ENCODE assay signal across 13 mouse cellular contexts in genomic region chrX:73663143-73663542, GRCm38 (mm10). TPM values are rescaled to one million over a fixed set of nuclear protein-coding genes. Genes with fewer than 3 reads are reported as not detected.
DNase-seq lines count a peak whose midpoint lies in the region; ATAC-seq and TF ChIP-seq lines count a peak whose summit lies in the region.
"Had no signal": no experiment of that assay in that cellular context is flagged by ENCODE, and none has a peak within 500 bp of the region (broad histone marks: within the 10 kb centered on the region; RNA-seq: fewer than 3 reads in every experiment).

No protein-coding gene starts in this region.

- H3K4me3 ChIP-seq in layer of hippocampus, adult 2 months = no peak overlapping the region
- H3K4me3 ChIP-seq: midbrain, embryonic 13.5 days; neural tube, embryonic 13.5 days had no signal

- DNase-seq in embryo, embryonic 10.5 days (ENCODE audit: low spot score) = peak; percentile 26
- no peak for DNase-seq in embryo, embryonic 9.5 days (ENCODE audit: extremely low spot score)
- DNase-seq in layer of hippocampus, adult 2 months (ENCODE audit: low spot score in 2 of 2) = no peak
- DNase-seq in layer of hippocampus, postnatal 10 days (ENCODE audit: low spot score in 2 of 2) = no peak
- peak; percentile 44 for DNase-seq in 416B (ENCODE audit: low read depth)
- DNase-seq in adipocyte (ENCODE audit: low spot score) = no peak
- DNase-seq in lung, postnatal 25 days (ENCODE audit: low spot score) = no peak
- DNase-seq: adrenal gland, adult 8-10 months; gastrocnemius, postnatal 10 days; lung, postnatal 14 days had no signal

- peak; percentile 73 for TF ChIP-seq CTCF in layer of hippocampus, adult 2 months (conservative IDR thresholded peaks at IDR 0.05)

- peak; percentile 46 for ATAC-seq in granulocyte monocyte progenitor cell, adult 5-6 weeks (replicated peaks; ENCODE audit: poor library complexity, severe bottlenecking)
- ATAC-seq: midbrain, embryonic 13.5 days had no signal

- H3K27ac ChIP-seq in layer of hippocampus, adult 2 months = no peak overlapping the region
- H3K27ac ChIP-seq: midbrain, embryonic 13.5 days; neural tube, embryonic 13.5 days had no signal

RNA-seq across cellular contexts. Expression of gene Pnck, which starts 3.2 kb away (rescaled TPM):
- 100 to 1,000 TPM; 113 to 125 TPM for total RNA-seq in layer of hippocampus, adult 2 months (2021)
- 100 to 1,000 TPM; 126 to 138 TPM for total RNA-seq in layer of hippocampus, postnatal 10 days (2021)
- 2.5 TPM in 1 of 2 replicates, not detected in the other for total RNA-seq in granulocyte monocyte progenitor cell, adult 5-6 weeks (2014; fragmentation: Nextera tagmentation)
- not detected in 2 replicates for total RNA-seq in granulocyte monocyte progenitor cell, adult 5-6 weeks (2017)

RNA-seq across cellular contexts. Expression of gene Slc6a8, which starts 9.8 kb away (rescaled TPM):
- 10 to 100 TPM; 95.0 to 95.5 TPM for total RNA-seq in layer of hippocampus, adult 2 months (2021)
- total RNA-seq in layer of hippocampus, postnatal 10 days (2021) = 10 to 100 TPM; 77.3 to 81.8 TPM
- 1.1 TPM in 1 of 2 replicates, not detected in the other for total RNA-seq in granulocyte monocyte progenitor cell, adult 5-6 weeks (2014; fragmentation: Nextera tagmentation)
- total RNA-seq in granulocyte monocyte progenitor cell, adult 5-6 weeks (2017) = not detected in 2 replicates

RNA-seq across cellular contexts. Expression of gene Dusp9, which starts 23.9 kb away (rescaled TPM):
- total RNA-seq in layer of hippocampus, adult 2 months (2021) = under 1 TPM; 0.20 to 0.25 TPM
- total RNA-seq in layer of hippocampus, postnatal 10 days (2021) = under 1 TPM; 0.80 to 0.83 TPM
- 0.26 and 0.41 TPM in 2 replicates for total RNA-seq in granulocyte monocyte progenitor cell, adult 5-6 weeks (2014; fragmentation: Nextera tagmentation)
- total RNA-seq in granulocyte monocyte progenitor cell, adult 5-6 weeks (2017) = 0.30 and 0.88 TPM in 2 replicates

RNA-seq across cellular contexts. Expression of gene Bcap31, which starts 52.8 kb away (rescaled TPM):
- 10 to 100 TPM; 72.3 to 77.8 TPM for total RNA-seq in layer of hippocampus, adult 2 months (2021)
- 10 to 100 TPM; 69.5 to 71.1 TPM for total RNA-seq in layer of hippocampus, postnatal 10 days (2021)
- 127 and 157 TPM in 2 replicates for total RNA-seq in granulocyte monocyte progenitor cell, adult 5-6 weeks (2014; fragmentation: Nextera tagmentation)
- 255 and 292 TPM in 2 replicates for total RNA-seq in granulocyte monocyte progenitor cell, adult 5-6 weeks (2017)

RNA-seq across cellular contexts. Expression of gene Abcd1, which starts 53.3 kb away (rescaled TPM):
- 10 to 100 TPM; 11.2 to 11.8 TPM for total RNA-seq in layer of hippocampus, adult 2 months (2021)
- total RNA-seq in layer of hippocampus, postnatal 10 days (2021) = 10 to 100 TPM; 15.8 to 16.0 TPM
- 61.0 and 61.6 TPM in 2 replicates for total RNA-seq in granulocyte monocyte progenitor cell, adult 5-6 weeks (2014; fragmentation: Nextera tagmentation)
- 19.5 and 26.1 TPM in 2 replicates for total RNA-seq in granulocyte monocyte progenitor cell, adult 5-6 weeks (2017)

Comparison
In these comparisons a context has a peak if more than half of its experiments do, and no peak if none do; other contexts are left out.
1. DNase-seq: peak in embryo, embryonic 10.5 days (single experiment) and 416B (single experiment); none in embryo, embryonic 9.5 days (single experiment), layer of hippocampus, adult 2 months (0 of 2), layer of hippocampus, postnatal 10 days (0 of 2), adipocyte (single experiment) and lung, postnatal 25 days (single experiment).
2. RNA of gene Pnck, which starts 3.2 kb away (total RNA-seq): 126 to 138 TPM in layer of hippocampus, postnatal 10 days and 113 to 125 TPM in layer of hippocampus, adult 2 months; 2.5 TPM in granulocyte monocyte progenitor cell, adult 5-6 weeks; every median in the first group is over 10 times any median in the second.
3. RNA of gene Slc6a8, which starts 9.8 kb away (total RNA-seq): 95.0 to 95.5 TPM in layer of hippocampus, adult 2 months and 77.3 to 81.8 TPM in layer of hippocampus, postnatal 10 days; 1.1 TPM in granulocyte monocyte progenitor cell, adult 5-6 weeks; every median in the first group is over 10 times any median in the second.